Mouse (Mus musculus) heart, embryonic 16.5 days (tissue): ENCODE data around the gene Cep350. TPM values are rescaled to one million over a fixed set of nuclear protein-coding genes. Genes with fewer than 3 reads are reported as not detected.

Experiments
- ATAC-seq: fragments of 200-750 bp; cut with Nextera tagmentation; replicated peaks from 2 replicates; pipeline ENCODE4 v1.8.0; 2017; ENCODE audit warnings: moderate number of reproducible peaks; ENCODE audit not compliant: insufficient read depth, low FRiP score; ENCODE audit errors: extremely low read depth
- H3K27ac ChIP-seq: fragments of 300-500 bp; sonication (generic); 2 replicates; pipeline ENCODE4 v1.5.1; 2014; ENCODE audit warnings: mild to moderate bottlenecking, low read length, control low read depth, moderate library complexity
- H3K27me3 ChIP-seq: fragments of 300-500 bp; sonication (generic); 2 replicates; pipeline ENCODE4 v1.6.1; 2014; ENCODE audit warnings: low read length, mixed read lengths; ENCODE audit not compliant: control insufficient read depth, insufficient read depth
- H3K36me3 ChIP-seq: fragments of 300-500 bp; sonication (generic); 2 replicates; pipeline ENCODE4 v1.6.1; 2014; ENCODE audit not compliant: control insufficient read depth, insufficient read depth
- H3K4me1 ChIP-seq: fragments of 300-500 bp; sonication (generic); 2 replicates; pipeline ENCODE4 v1.6.1; 2014; ENCODE audit warnings: low read length, mixed read lengths; ENCODE audit not compliant: control insufficient read depth, insufficient read depth
- H3K4me2 ChIP-seq: fragments of 300-500 bp; sonication (generic); 2 replicates; pipeline ENCODE4 v1.6.1; 2014; ENCODE audit warnings: low read depth, mild to moderate bottlenecking, control low read depth, low read length
- H3K4me3 ChIP-seq: fragments of 300-500 bp; sonication (generic); 2 replicates; pipeline ENCODE4 v1.5.1; 2014; ENCODE audit warnings: mild to moderate bottlenecking, control low read depth, low read length
- H3K9ac ChIP-seq: fragments of 300-500 bp; sonication (generic); 2 replicates; pipeline ENCODE4 v1.6.1; 2014; ENCODE audit warnings: low read length, control low read depth
- H3K9me3 ChIP-seq: fragments of 300-500 bp; sonication (generic); replicated peaks from 2 replicates; pipeline ENCODE4 v1.6.1; 2016; ENCODE audit warnings: low read length; ENCODE audit not compliant: control insufficient read depth
- WGBS: fragments of 180-500 bp; shearing (Covaris S2); extraction: QIAGEN DNeasy Blood & Tissue Kit; methylation state at CpG from one replicate; pipeline ENCODE4 v1.1.7; 2014; 5-methylcytosine and 5-hydroxymethylcytosine counted together
- polyA plus RNA-seq: library from polyadenylated mRNA; unstranded; fragments of >200 nt; fragmentation: Nextera tagmentation; extraction: Ambion mirVana; gene quantifications from 2 replicates; pipeline ENCODE4 v1.2.1, GENCODE M21; 2015

Gene Cep350
- polyA plus RNA-seq = 5.1 and 6.6 TPM in 2 replicates

- Histone ChIP-seq H3K4me3 (peak within 1 kb of the TSS; percentile 99), H3K9ac (peak within 1 kb of the TSS; percentile 99), H3K27ac (peak within 1 kb of the TSS; percentile 94), H3K9me3 (no peaks in the 10 kb centered on the region), H3K4me2 (peak within 1 kb of the TSS; percentile 87), H3K4me1 (peaks cover 11% of the 10 kb centered on the region; the same call in 1 of the 2 replicates), H3K27me3 (no peaks in the 10 kb centered on the region), H3K36me3 (no peaks in the 10 kb centered on the region)
- under 1% methylated on average over 54 of the region's 57 CpGs for WGBS
- peak; percentile 98 for ATAC-seq
These were observed at the start of gene Cep350 for GRCm38 (mm10) chr1:155973068-155973718. Gene Cep350, minus strand, starts transcription at chr1:155973255.

- peaks cover 40% of the 10 kb centered on the region for H3K36me3 ChIP-seq
- H3K4me1 ChIP-seq = no peaks in the 10 kb centered on the region
- H3K4me3 ChIP-seq = no peak overlapping the region
- no peak overlapping the region for H3K27ac ChIP-seq
- WGBS = 95% methylated on average over 1 of the region's 1 CpGs
- no peak overlapping the region for H3K4me2 ChIP-seq
- ATAC-seq = no peak
- no peak overlapping the region for H3K9ac ChIP-seq
- no peaks in the 10 kb centered on the region for H3K27me3 ChIP-seq
- H3K9me3 ChIP-seq = no peaks in the 10 kb centered on the region
These were observed 47.3 kb upstream of the Cep350 start for GRCm38 (mm10) chr1:156020402-156020801.

- Histone ChIP-seq H3K36me3 (peaks cover 40% of the 10 kb centered on the region), H3K9me3 (no peaks in the 10 kb centered on the region), H3K9ac (no peak overlapping the region), H3K4me3 (no peak overlapping the region), H3K27me3 (no peaks in the 10 kb centered on the region), H3K4me1 (no peaks in the 10 kb centered on the region), H3K27ac (no peak overlapping the region), H3K4me2 (no peak overlapping the region)
- ATAC-seq = no peak
- 96% methylated on average over 1 of the region's 1 CpGs for WGBS
These were observed 46.7 kb upstream of the Cep350 start for GRCm38 (mm10) chr1:156019800-156020199.

GRCm38 (mm10) chr1:156009003-156009402 is 35.9 kb upstream of the Cep350 start:
- no peak for ATAC-seq
- Histone ChIP-seq H3K4me3 (no peak overlapping the region), H3K4me1 (no peaks in the 10 kb centered on the region), H3K27me3 (no peaks in the 10 kb centered on the region), H3K27ac (no peak overlapping the region), H3K9ac (no peak overlapping the region), H3K4me2 (no peak overlapping the region), H3K36me3 (peaks cover 34% of the 10 kb centered on the region), H3K9me3 (no peaks in the 10 kb centered on the region)
- WGBS = 100% methylated on average over 1 of the region's 1 CpGs

GRCm38 (mm10) chr1:156005906-156006305 is 32.9 kb upstream of the Cep350 start:
- Histone ChIP-seq H3K9ac (no peak overlapping the region), H3K9me3 (no peaks in the 10 kb centered on the region), H3K27me3 (no peaks in the 10 kb centered on the region), H3K4me1 (peaks cover 4% of the 10 kb centered on the region; the same call in 1 of the 2 replicates), H3K4me3 (no peak overlapping the region), H3K27ac (no peak overlapping the region), H3K36me3 (peaks cover 24% of the 10 kb centered on the region), H3K4me2 (no peak overlapping the region)
- no peak for ATAC-seq
- 81% methylated on average over 11 of the region's 11 CpGs for WGBS

- H3K9me3 ChIP-seq = no peaks in the 10 kb centered on the region
- ATAC-seq = peak; percentile 60; the same call in 1 of the 2 replicates
- no peak overlapping the region for H3K4me2 ChIP-seq
- H3K27me3 ChIP-seq = no peaks in the 10 kb centered on the region
- 58% methylated on average over 7 of the region's 7 CpGs for WGBS
- peaks cover 19% of the 10 kb centered on the region for H3K36me3 ChIP-seq
- H3K27ac ChIP-seq = no peak overlapping the region
- H3K4me1 ChIP-seq = peaks cover 4% of the 10 kb centered on the region; the same call in 1 of the 2 replicates
- no peak overlapping the region for H3K9ac ChIP-seq
- no peak overlapping the region for H3K4me3 ChIP-seq
These were observed 30.3 kb upstream of the Cep350 start for GRCm38 (mm10) chr1:156003201-156003935.

GRCm38 (mm10) chr1:156002366-156002765 is 29.3 kb upstream of the Cep350 start:
- no peak overlapping the region for H3K27ac ChIP-seq
- H3K36me3 ChIP-seq = peaks cover 13% of the 10 kb centered on the region
- no peak overlapping the region for H3K4me3 ChIP-seq
- H3K27me3 ChIP-seq = no peaks in the 10 kb centered on the region
- no peak overlapping the region for H3K4me2 ChIP-seq
- ATAC-seq = no peak
- H3K4me1 ChIP-seq = peaks cover 4% of the 10 kb centered on the region; the same call in 1 of the 2 replicates
- H3K9ac ChIP-seq = no peak overlapping the region
- 77% methylated on average over 8 of the region's 8 CpGs for WGBS
- H3K9me3 ChIP-seq = no peaks in the 10 kb centered on the region

GRCm38 (mm10) chr1:155995612-155996011 is 22.6 kb upstream of the Cep350 start:
- Histone ChIP-seq H3K9me3 (no peaks in the 10 kb centered on the region), H3K9ac (no peak overlapping the region), H3K27me3 (no peaks in the 10 kb centered on the region), H3K4me1 (peaks cover 9% of the 10 kb centered on the region), H3K4me2 (no peak overlapping the region), H3K36me3 (no peaks in the 10 kb centered on the region), H3K27ac (no peak overlapping the region), H3K4me3 (no peak overlapping the region)
- ATAC-seq = no peak
- 16% methylated on average over 2 of the region's 2 CpGs for WGBS

- H3K9ac ChIP-seq = no peak overlapping the region
- H3K27me3 ChIP-seq = no peaks in the 10 kb centered on the region
- no peaks in the 10 kb centered on the region for H3K36me3 ChIP-seq
- H3K27ac ChIP-seq = no peak overlapping the region
- no peak for ATAC-seq
- H3K4me1 ChIP-seq = peaks cover 13% of the 10 kb centered on the region
- H3K9me3 ChIP-seq = no peaks in the 10 kb centered on the region
- no peak overlapping the region for H3K4me2 ChIP-seq
- WGBS = 55% methylated on average over 2 of the region's 2 CpGs
- H3K4me3 ChIP-seq = no peak overlapping the region
These were observed 21.5 kb upstream of the Cep350 start for GRCm38 (mm10) chr1:155994524-155994923.
